Mouse (Mus musculus) monocyte, adult 5-6 weeks (primary cell): Measurements from ENCODE around the gene Vmn1r233. TPM values are rescaled to one million over a fixed set of nuclear protein-coding genes. Genes with fewer than 3 reads are reported as not detected.

Experiments used
- ATAC-seq: fragments of 153-309, 156-312 bp; replicated peaks from 2 replicates; pipeline ENCODE4 v1.8.0; 2017; ENCODE audit warnings: mild to moderate bottlenecking; ENCODE audit not compliant: low TSS enrichment, insufficient number of reproducible peaks, severe bottlenecking, poor library complexity, low FRiP score
- total RNA-seq: library from RNA; stranded (forward); fragments of 200-1000, 200-491, 200-594 nt; gene quantifications from 3 replicates; pipeline ENCODE4 v1.2.3, GENCODE M21; 2017

The Vmn1r233 gene
- total RNA-seq: not detected in 3 replicates

- ATAC-seq: no peak
These were observed at the start of gene Vmn1r233 for GRCm38 (mm10) chr17:20996364-20996763. Vmn1r233 (minus strand) TSS chr17:20996464.

GRCm38 (mm10) chr17:21018410-21019080 is 22.3 kb upstream of the Vmn1r233 start:
- ATAC-seq: no peak

- ATAC-seq: no peak
These were observed 13.5 kb upstream of the Vmn1r233 start for GRCm38 (mm10) chr17:21009726-21010125.

GRCm38 (mm10) chr17:21008382-21009331 is 12.4 kb upstream of the Vmn1r233 start, which contains the start of gene Zfp160:
Zfp160 (plus strand) TSS chr17:21008903.
- peak; percentile 96 for ATAC-seq

- no peak for ATAC-seq
These were observed 2.5 kb downstream of the Vmn1r233 start for GRCm38 (mm10) chr17:20993716-20994115.

- no peak for ATAC-seq
These were observed 29.6 kb downstream of the Vmn1r233 start for GRCm38 (mm10) chr17:20966681-20967080.

GRCm38 (mm10) chr17:20965421-20965820 is 30.8 kb downstream of the Vmn1r233 start:
- no peak for ATAC-seq

- ATAC-seq: no peak
These were observed 35.9 kb downstream of the Vmn1r233 start for GRCm38 (mm10) chr17:20960386-20960785.

GRCm38 (mm10) chr17:20946636-20947035 is 49.6 kb downstream of the Vmn1r233 start:
- ATAC-seq: no peak

GRCm38 (mm10) chr17:20946026-20946565 is 50.2 kb downstream of the Vmn1r233 start:
- ATAC-seq: no peak

GRCm38 (mm10) chr17:20944985-20945891 is 51.0 kb downstream of the Vmn1r233 start, which contains the start of gene Ppp2r1a:
Ppp2r1a (plus strand) TSS chr17:20945311.
- peak; percentile 98 for ATAC-seq

- ATAC-seq: no peak
These were observed 52.0 kb downstream of the Vmn1r233 start for GRCm38 (mm10) chr17:20944226-20944625.

Other genes with a start within 250 kb of the Vmn1r233 start
- gene Vmn1r228, start 210.3 kb downstream of the Vmn1r233 start, total RNA-seq: 0.95 TPM in 1 of 3 replicates, not detected in the others
- not detected in 3 replicates for gene Vmn1r229, start 184.9 kb downstream of the Vmn1r233 start, total RNA-seq
- not detected in 3 replicates for gene Vmn1r230, start 156.0 kb downstream of the Vmn1r233 start, total RNA-seq
- not detected in 3 replicates for gene Vmn1r231, start 91.4 kb downstream of the Vmn1r233 start, total RNA-seq
- gene Vmn1r232, start 76.8 kb downstream of the Vmn1r233 start, total RNA-seq: not detected in 3 replicates
- 105 to 145 TPM (median 139 TPM) in 3 replicates for gene Ppp2r1a, start 51.2 kb downstream of the Vmn1r233 start, total RNA-seq
- gene Zfp160, start 12.4 kb upstream of the Vmn1r233 start, total RNA-seq: 14.8 to 28.5 TPM (median 21.0 TPM) in 3 replicates
- 0.10 TPM in 1 of 3 replicates, not detected in the others for gene Vmn1r234, start 229.6 kb upstream of the Vmn1r233 start, total RNA-seq